Mouse (Mus musculus): Measurements from ENCODE around the gene 4930568D16Rik. TPM values are rescaled to one million over a fixed set of nuclear protein-coding genes. Genes with fewer than 3 reads are reported as not detected.

The 4930568D16Rik gene
- polyA plus RNA-seq, 1 experiment: not detected

DNA sequence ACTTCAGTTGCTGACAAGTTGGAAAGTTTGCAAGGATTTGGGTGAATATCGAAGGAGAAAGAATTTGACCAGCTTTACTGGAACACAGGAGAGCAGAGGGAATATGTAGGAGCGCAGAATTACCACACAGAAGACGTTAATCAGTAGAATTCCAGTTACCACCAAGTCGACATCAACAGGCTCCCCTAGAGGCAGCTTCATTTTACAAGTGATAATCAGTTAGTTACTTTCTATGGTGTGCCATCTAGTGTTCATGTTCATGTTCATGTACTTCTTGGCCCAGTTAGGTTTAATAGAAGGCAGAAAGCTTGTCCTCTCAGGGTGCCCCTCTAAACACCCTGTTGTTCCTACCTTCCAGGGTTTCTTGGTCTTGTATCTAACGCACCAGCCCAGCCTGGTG, 18.3 kb downstream of the 4930568D16Rik start:
- 25% methylated on average over 5 of the region's 5 CpGs for WGBS
- H3K4me3 ChIP-seq (ENCODE audit: extremely low read depth, insufficient read depth, insufficient read length): no peak overlapping the region
- TF ChIP-seq CTCF (IDR thresholded peaks at IDR 0.05; ENCODE audit: extremely low read depth, insufficient read depth, insufficient read length, insufficient replicate concordance): peak; percentile 5; the same call in 1 of the 2 replicates
- TF ChIP-seq POLR2A (IDR thresholded peaks at IDR 0.05; ENCODE audit: low read depth, low read length): no peak
- H3K27ac ChIP-seq (ENCODE audit: insufficient read depth, low read length): no peak overlapping the region
- no peaks in the 10 kb centered on the region for H3K27me3 ChIP-seq (ENCODE audit: control insufficient read depth, insufficient read depth, low read length)
- peak in 1 of 2 experiments; percentile 32 for DNase-seq (ENCODE audit: low read depth in 1 of 2, low spot score in 2 of 2)
- H3K4me1 ChIP-seq (ENCODE audit: control insufficient read depth, insufficient read depth, insufficient read length): no peaks in the 10 kb centered on the region
- H3K36me3 ChIP-seq (ENCODE audit: control insufficient read depth, insufficient read depth, low read length): no peaks in the 10 kb centered on the region

DNA sequence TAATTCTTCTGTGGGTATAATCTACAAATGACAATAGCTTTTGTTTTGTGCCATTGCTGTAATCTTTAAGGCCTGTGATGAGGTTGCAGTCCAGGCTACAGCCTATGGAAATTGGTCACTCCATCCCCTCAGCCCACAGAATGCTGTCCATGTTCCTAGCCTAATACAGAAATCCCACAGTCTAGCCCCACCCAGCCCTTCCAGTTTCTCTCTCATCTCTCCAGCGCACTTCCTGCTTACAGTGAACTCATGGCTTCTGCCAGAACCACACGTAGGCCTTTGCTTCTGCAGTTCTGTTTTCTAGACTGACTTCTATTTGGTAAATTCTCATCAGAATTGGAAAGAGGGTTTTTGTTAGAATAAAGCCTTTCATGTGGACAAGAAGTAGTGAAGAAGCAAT, 21.5 kb downstream of the 4930568D16Rik start:
- TF ChIP-seq POLR2A (IDR thresholded peaks at IDR 0.05; ENCODE audit: low read depth, low read length) (no peak), CTCF (IDR thresholded peaks at IDR 0.05; ENCODE audit: extremely low read depth, insufficient read depth, insufficient read length, insufficient replicate concordance) (no peak)
- no peaks in the 10 kb centered on the region for H3K36me3 ChIP-seq (ENCODE audit: control insufficient read depth, insufficient read depth, low read length)
- no peak for DNase-seq (ENCODE audit: low read depth in 1 of 2, low spot score in 2 of 2)
- H3K27me3 ChIP-seq (ENCODE audit: control insufficient read depth, insufficient read depth, low read length): no peaks in the 10 kb centered on the region
- H3K27ac ChIP-seq (ENCODE audit: insufficient read depth, low read length): no peak overlapping the region
- no peak overlapping the region for H3K4me3 ChIP-seq (ENCODE audit: extremely low read depth, insufficient read depth, insufficient read length)
- 28% methylated on average over 2 of the region's 2 CpGs for WGBS
- peaks cover 3% of the 10 kb centered on the region; the same call in 1 of the 2 replicates for H3K4me1 ChIP-seq (ENCODE audit: control insufficient read depth, insufficient read depth, insufficient read length)

DNA sequence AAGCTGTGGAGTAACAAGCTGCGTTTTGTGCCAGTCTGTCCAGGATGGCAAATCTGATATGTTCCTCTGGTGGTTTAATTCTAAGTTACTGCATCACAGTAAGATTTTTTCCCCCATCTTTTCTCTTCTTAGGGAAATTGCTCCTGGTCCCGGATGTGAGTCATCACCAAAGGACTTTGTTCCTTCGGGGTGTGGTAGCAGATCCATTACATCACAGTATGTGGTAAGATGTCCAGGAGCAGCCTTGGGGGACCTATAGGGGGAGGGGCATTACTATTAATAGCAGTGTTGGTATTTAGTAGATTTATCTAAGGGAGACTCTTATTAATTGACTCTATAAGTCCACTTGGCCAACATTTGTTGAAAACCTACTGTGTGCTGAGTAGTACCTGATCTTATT, 24.9 kb downstream of the 4930568D16Rik start:
- no peak overlapping the region for H3K27ac ChIP-seq (ENCODE audit: insufficient read depth, low read length)

DNA sequence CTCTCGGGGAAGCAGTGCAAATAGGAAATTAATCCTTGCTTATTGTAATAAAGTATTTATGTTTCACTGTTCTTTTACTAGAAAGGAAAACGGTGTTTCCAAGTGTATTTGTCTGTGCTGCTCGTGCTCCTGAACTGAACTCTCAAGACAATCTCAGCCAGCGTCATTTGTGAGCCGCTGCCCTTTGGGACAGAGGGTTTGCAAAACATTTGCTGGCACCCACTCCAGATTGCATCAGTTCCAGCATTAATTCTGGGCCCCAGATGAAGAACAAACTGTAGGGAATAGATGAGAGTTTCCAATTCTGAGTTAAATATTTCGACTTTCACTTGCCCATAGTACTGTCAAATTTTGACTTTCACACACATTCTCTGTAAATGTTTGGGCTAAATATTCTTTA, 28.8 kb downstream of the 4930568D16Rik start:
- peak overlapping the region; percentile 0; the same call in 1 of the 2 replicates for H3K27ac ChIP-seq (ENCODE audit: insufficient read depth, low read length)
- H3K36me3 ChIP-seq (ENCODE audit: control insufficient read depth, insufficient read depth, low read length): no peaks in the 10 kb centered on the region
- DNase-seq (ENCODE audit: low read depth in 1 of 2, low spot score in 2 of 2): no peak
- no peaks in the 10 kb centered on the region for H3K27me3 ChIP-seq (ENCODE audit: control insufficient read depth, insufficient read depth, low read length)
- H3K4me1 ChIP-seq (ENCODE audit: control insufficient read depth, insufficient read depth, insufficient read length): peaks cover 5% of the 10 kb centered on the region; the same call in 1 of the 2 replicates
- WGBS: 75% methylated on average over 6 of the region's 6 CpGs
- no peak for TF ChIP-seq CTCF (IDR thresholded peaks at IDR 0.05; ENCODE audit: extremely low read depth, insufficient read depth, insufficient read length, insufficient replicate concordance)
- no peak for TF ChIP-seq POLR2A (IDR thresholded peaks at IDR 0.05; ENCODE audit: low read depth, low read length)
- no peak overlapping the region for H3K4me3 ChIP-seq (ENCODE audit: extremely low read depth, insufficient read depth, insufficient read length)

More for the DNA sequence above, 24.9 kb downstream of the 4930568D16Rik start:
- 62% methylated on average over 3 of the region's 3 CpGs for WGBS
- Histone ChIP-seq H3K4me1 (ENCODE audit: control insufficient read depth, insufficient read depth, insufficient read length) (peaks cover 3% of the 10 kb centered on the region; the same call in 1 of the 2 replicates), H3K36me3 (ENCODE audit: control insufficient read depth, insufficient read depth, low read length) (no peaks in the 10 kb centered on the region), H3K4me3 (ENCODE audit: extremely low read depth, insufficient read depth, insufficient read length) (no peak overlapping the region), H3K27me3 (ENCODE audit: control insufficient read depth, insufficient read depth, low read length) (no peaks in the 10 kb centered on the region)
- DNase-seq (ENCODE audit: low read depth in 1 of 2, low spot score in 2 of 2): no peak
- no peak for TF ChIP-seq CTCF (IDR thresholded peaks at IDR 0.05; ENCODE audit: extremely low read depth, insufficient read depth, insufficient read length, insufficient replicate concordance)
- no peak for TF ChIP-seq POLR2A (IDR thresholded peaks at IDR 0.05; ENCODE audit: low read depth, low read length)

DNA sequence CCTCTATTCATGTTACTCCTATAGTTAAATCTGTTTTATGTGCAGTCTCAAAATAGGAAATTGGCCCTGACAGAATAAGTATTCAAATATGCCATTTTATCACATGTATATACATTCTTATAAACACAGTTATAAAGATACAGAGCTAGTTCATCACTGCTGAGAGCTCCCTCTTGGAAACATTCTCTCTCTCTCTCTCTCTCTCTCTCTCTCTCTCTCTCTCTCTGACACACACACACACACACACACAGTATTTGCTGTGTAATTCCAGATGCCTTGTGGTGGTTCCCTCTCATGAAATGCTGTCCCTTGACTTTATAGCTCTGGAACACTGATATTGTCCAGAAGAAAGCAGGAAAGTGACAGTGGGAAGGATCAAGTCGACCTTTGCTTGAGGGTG, 29.5 kb downstream of the 4930568D16Rik start:
- Histone ChIP-seq H3K27me3 (ENCODE audit: control insufficient read depth, insufficient read depth, low read length) (no peaks in the 10 kb centered on the region), H3K36me3 (ENCODE audit: control insufficient read depth, insufficient read depth, low read length) (no peaks in the 10 kb centered on the region), H3K27ac (ENCODE audit: insufficient read depth, low read length) (peak overlapping the region; percentile 0; the same call in 1 of the 2 replicates), H3K4me3 (ENCODE audit: extremely low read depth, insufficient read depth, insufficient read length) (no peak overlapping the region), H3K4me1 (ENCODE audit: control insufficient read depth, insufficient read depth, insufficient read length) (peaks cover 5% of the 10 kb centered on the region; the same call in 1 of the 2 replicates)
- no peak for TF ChIP-seq POLR2A (IDR thresholded peaks at IDR 0.05; ENCODE audit: low read depth, low read length)
- TF ChIP-seq CTCF (IDR thresholded peaks at IDR 0.05; ENCODE audit: extremely low read depth, insufficient read depth, insufficient read length, insufficient replicate concordance): no peak
- DNase-seq (ENCODE audit: low read depth in 1 of 2, low spot score in 2 of 2): no peak
- 55% methylated on average over 1 of the region's 1 CpGs for WGBS

DNA sequence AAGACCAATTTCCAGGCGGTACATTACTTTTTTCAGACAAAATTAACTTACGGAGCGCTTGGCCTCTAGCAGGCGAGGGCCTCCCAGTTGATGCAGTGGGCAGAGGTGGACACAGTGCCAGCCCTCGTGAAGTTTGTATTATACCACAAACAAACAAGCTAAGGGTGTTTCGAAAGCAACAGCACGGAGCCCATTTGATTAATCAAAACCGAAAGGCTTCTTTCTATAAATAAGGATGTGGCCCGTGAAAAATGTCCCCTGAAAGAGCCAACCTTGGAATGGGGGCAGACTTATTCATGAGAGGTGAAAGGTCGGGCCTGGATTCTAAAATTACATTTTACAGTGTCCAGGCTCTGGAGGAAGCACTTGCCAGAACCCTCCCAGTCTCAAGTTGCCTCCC, 30.1 kb downstream of the 4930568D16Rik start:
- DNase-seq (ENCODE audit: low read depth in 1 of 2, low spot score in 2 of 2): no peak
- peaks cover 5% of the 10 kb centered on the region; the same call in 1 of the 2 replicates for H3K4me1 ChIP-seq (ENCODE audit: control insufficient read depth, insufficient read depth, insufficient read length)
- WGBS: 76% methylated on average over 10 of the region's 10 CpGs
- H3K27ac ChIP-seq (ENCODE audit: insufficient read depth, low read length): peak overlapping the region; percentile 70
- H3K4me3 ChIP-seq (ENCODE audit: extremely low read depth, insufficient read depth, insufficient read length): no peak overlapping the region
- no peaks in the 10 kb centered on the region for H3K27me3 ChIP-seq (ENCODE audit: control insufficient read depth, insufficient read depth, low read length)
- H3K36me3 ChIP-seq (ENCODE audit: control insufficient read depth, insufficient read depth, low read length): no peaks in the 10 kb centered on the region
- TF ChIP-seq CTCF (IDR thresholded peaks at IDR 0.05; ENCODE audit: extremely low read depth, insufficient read depth, insufficient read length, insufficient replicate concordance) (no peak), POLR2A (IDR thresholded peaks at IDR 0.05; ENCODE audit: low read depth, low read length) (no peak)
